Comparison of ENCODE assay signal across 8 mouse cellular contexts in the genomic region with DNA sequence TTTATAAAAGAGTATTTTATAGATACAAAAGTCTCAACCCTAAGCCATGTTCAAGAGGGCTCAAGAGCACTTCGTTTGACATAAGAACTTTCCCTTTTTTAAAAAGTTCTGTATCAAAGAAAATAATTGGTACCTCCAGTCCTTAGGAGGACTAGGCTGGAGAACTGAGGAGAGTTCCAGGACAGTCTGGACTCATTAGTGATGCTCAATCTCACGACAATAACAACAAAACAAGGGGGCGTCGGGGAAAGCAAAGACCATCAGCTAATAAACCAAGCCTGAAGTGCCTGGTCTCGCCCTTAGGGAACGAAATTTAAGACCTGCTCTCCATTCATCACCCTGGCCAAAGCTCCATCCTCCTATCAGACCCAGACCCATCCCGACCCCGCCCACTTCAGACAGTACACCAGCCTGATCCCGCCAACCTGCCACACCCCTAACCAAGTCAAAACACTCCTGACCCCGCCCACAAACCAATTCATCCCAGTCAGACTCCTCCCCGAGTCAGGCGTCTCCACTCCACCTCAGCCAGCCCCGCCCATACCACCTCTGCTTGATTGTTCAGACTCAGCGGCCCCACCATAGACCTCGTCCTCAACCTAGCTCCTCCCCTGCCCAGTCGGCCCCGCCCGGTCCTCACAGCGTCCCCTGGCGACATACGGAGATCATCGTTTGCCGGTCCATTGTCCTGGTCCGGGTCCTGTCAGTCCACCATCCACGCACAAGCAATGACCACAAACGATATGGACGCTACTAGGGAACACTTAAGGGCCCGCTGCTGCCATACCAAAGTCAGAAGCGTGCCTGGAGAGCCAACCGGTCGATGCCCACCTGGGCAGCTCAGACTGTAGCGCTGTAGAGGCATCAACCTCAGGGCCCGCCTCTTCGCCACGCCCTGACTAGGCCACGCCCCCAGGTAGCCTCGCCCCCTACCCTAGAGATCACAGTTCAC. TPM values are rescaled to one million over a fixed set of nuclear protein-coding genes. Genes with fewer than 3 reads are reported as not detected.
DNase-seq lines count a peak whose midpoint lies in the region; ATAC-seq lines count a peak whose summit lies in the region.

No protein-coding gene starts in this region.

- H3K4me2 ChIP-seq in hindbrain, embryonic 11.5 days (replicated peaks; ENCODE audit: low read depth, low read length): peak overlapping the region; percentile 70
- H3K4me2 ChIP-seq in limb, embryonic 13.5 days (replicated peaks): peak overlapping the region; percentile 77
- peak overlapping the region; percentile 60 for H3K4me2 ChIP-seq in midbrain, embryonic 12.5 days (replicated peaks)

- 1% methylated on average over 37 of the region's 37 CpGs for WGBS in forebrain, embryonic 10.5 days
- WGBS in hindbrain, embryonic 11.5 days: 2% methylated on average over 37 of the region's 37 CpGs
- WGBS in limb, embryonic 13.5 days: 3% methylated on average over 37 of the region's 37 CpGs
- 2% methylated on average over 37 of the region's 37 CpGs for WGBS in midbrain, embryonic 12.5 days

- no peaks in the 10 kb centered on the region for H3K36me3 ChIP-seq in forebrain, embryonic 10.5 days (replicated peaks)
- no peaks in the 10 kb centered on the region for H3K36me3 ChIP-seq in hindbrain, embryonic 11.5 days (ENCODE audit: control insufficient read depth, insufficient read depth, low read length)
- H3K36me3 ChIP-seq in limb, embryonic 13.5 days: no peaks in the 10 kb centered on the region
- H3K36me3 ChIP-seq in midbrain, embryonic 12.5 days: no peaks in the 10 kb centered on the region

- H3K9ac ChIP-seq in hindbrain, embryonic 11.5 days (ENCODE audit: low read depth, low read length): peak overlapping the region; percentile 15; the same call in 1 of the 2 replicates
- peak overlapping the region; percentile 35; the same call in 1 of the 2 replicates for H3K9ac ChIP-seq in limb, embryonic 13.5 days
- peak overlapping the region; percentile 51 for H3K9ac ChIP-seq in midbrain, embryonic 12.5 days (replicated peaks)

- peaks cover 9% of the 10 kb centered on the region for H3K4me1 ChIP-seq in forebrain, embryonic 10.5 days
- H3K4me1 ChIP-seq in hindbrain, embryonic 11.5 days (replicated peaks; ENCODE audit: control insufficient read depth, insufficient read depth, low read length): no peaks in the 10 kb centered on the region
- peaks cover 6% of the 10 kb centered on the region; the same call in 1 of the 2 replicates for H3K4me1 ChIP-seq in limb, embryonic 13.5 days
- no peaks in the 10 kb centered on the region for H3K4me1 ChIP-seq in midbrain, embryonic 12.5 days

- H3K4me3 ChIP-seq in forebrain, embryonic 10.5 days: peak overlapping the region; percentile 58
- H3K4me3 ChIP-seq in hindbrain, embryonic 11.5 days (ENCODE audit: low read depth, low read length): peak overlapping the region; percentile 39
- H3K4me3 ChIP-seq in limb, embryonic 13.5 days: peak overlapping the region; percentile 44
- H3K4me3 ChIP-seq in midbrain, embryonic 12.5 days: peak overlapping the region; percentile 44

- DNase-seq in CD4-positive helper T cell, adult 2 months (ENCODE audit: low read depth, low spot score): peak; percentile 81
- DNase-seq in adrenal gland, adult (ENCODE audit: inconsistent age in 2 of 2, low spot score in 1 of 2): peak; percentile 59 to 85
- DNase-seq in forebrain, embryonic 10.5 days (ENCODE audit: extremely low spot score, low spot score): peak; percentile 79
- DNase-seq in hindbrain, embryonic 11.5 days (ENCODE audit: low spot score): peak; percentile 82
- peak; percentile 21 to 50 for DNase-seq in thymus, adult 18-20 months
- DNase-seq in cerebellum, adult 18-20 months: no peak

- ATAC-seq in hindbrain, embryonic 11.5 days (ENCODE audit: low FRiP score): peak; percentile 91
- peak; percentile 88 for ATAC-seq in limb, embryonic 13.5 days (ENCODE audit: low FRiP score, low read depth)
- ATAC-seq in midbrain, embryonic 12.5 days (ENCODE audit: low FRiP score, low read depth): peak; percentile 87

- no peaks in the 10 kb centered on the region for H3K9me3 ChIP-seq in forebrain, embryonic 10.5 days
- H3K9me3 ChIP-seq in hindbrain, embryonic 11.5 days (ENCODE audit: control insufficient read depth, low read length): no peaks in the 10 kb centered on the region
- H3K9me3 ChIP-seq in limb, embryonic 13.5 days: no peaks in the 10 kb centered on the region
- H3K9me3 ChIP-seq in midbrain, embryonic 12.5 days: no peaks in the 10 kb centered on the region

- peaks cover 4% of the 10 kb centered on the region; the same call in 1 of the 2 replicates for H3K27me3 ChIP-seq in forebrain, embryonic 10.5 days (ENCODE audit: poor library complexity, severe bottlenecking)
- H3K27me3 ChIP-seq in hindbrain, embryonic 11.5 days (ENCODE audit: control insufficient read depth, insufficient read depth, low read length): no peaks in the 10 kb centered on the region
- peaks cover 8% of the 10 kb centered on the region; the same call in 1 of the 2 replicates for H3K27me3 ChIP-seq in limb, embryonic 13.5 days
- no peaks in the 10 kb centered on the region for H3K27me3 ChIP-seq in midbrain, embryonic 12.5 days

- peak overlapping the region; percentile 12; the same call in 1 of the 2 replicates for H3K27ac ChIP-seq in forebrain, embryonic 10.5 days
- no peak overlapping the region for H3K27ac ChIP-seq in hindbrain, embryonic 11.5 days (ENCODE audit: low read depth, low read length)
- no peak overlapping the region for H3K27ac ChIP-seq in limb, embryonic 13.5 days
- no peak overlapping the region for H3K27ac ChIP-seq in midbrain, embryonic 12.5 days (replicated peaks)

RNA-seq across cellular contexts. Expression of gene 4930438A08Rik, which starts 35.5 kb away (rescaled TPM):
- polyA plus RNA-seq in forebrain, embryonic 10.5 days (2016; fragmentation: Nextera tagmentation; extraction: Ambion mirVana): not detected in 2 replicates
- polyA plus RNA-seq in hindbrain, embryonic 11.5 days (2014; fragmentation: Nextera tagmentation; extraction: Ambion mirVana): not detected in 2 replicates
- 0.09 TPM in 1 of 2 replicates, not detected in the other for polyA plus RNA-seq in limb, embryonic 13.5 days (2015; fragmentation: Nextera tagmentation; extraction: Ambion mirVana)
- 0.14 TPM in 1 of 2 replicates, not detected in the other for polyA plus RNA-seq in midbrain, embryonic 12.5 days (2016; fragmentation: Nextera tagmentation; extraction: Ambion mirVana)

RNA-seq across cellular contexts. Expression of gene Irgm2, which starts 39.7 kb away (rescaled TPM):
- 0.20 and 0.26 TPM in 2 replicates for polyA plus RNA-seq in forebrain, embryonic 10.5 days (2016; fragmentation: Nextera tagmentation; extraction: Ambion mirVana)
- 0.71 and 1.3 TPM in 2 replicates for polyA plus RNA-seq in hindbrain, embryonic 11.5 days (2014; fragmentation: Nextera tagmentation; extraction: Ambion mirVana)
- 1.5 and 2.0 TPM in 2 replicates for polyA plus RNA-seq in limb, embryonic 13.5 days (2015; fragmentation: Nextera tagmentation; extraction: Ambion mirVana)
- 0.55 and 0.97 TPM in 2 replicates for polyA plus RNA-seq in midbrain, embryonic 12.5 days (2016; fragmentation: Nextera tagmentation; extraction: Ambion mirVana)

RNA-seq across cellular contexts. Expression of gene Igtp, which starts 39.8 kb away (rescaled TPM):
- polyA plus RNA-seq in forebrain, embryonic 10.5 days (2016; fragmentation: Nextera tagmentation; extraction: Ambion mirVana): 1.2 and 1.7 TPM in 2 replicates
- polyA plus RNA-seq in hindbrain, embryonic 11.5 days (2014; fragmentation: Nextera tagmentation; extraction: Ambion mirVana): 2.5 and 3.3 TPM in 2 replicates
- 3.4 and 3.8 TPM in 2 replicates for polyA plus RNA-seq in limb, embryonic 13.5 days (2015; fragmentation: Nextera tagmentation; extraction: Ambion mirVana)
- 1.8 and 1.9 TPM in 2 replicates for polyA plus RNA-seq in midbrain, embryonic 12.5 days (2016; fragmentation: Nextera tagmentation; extraction: Ambion mirVana)

Comparison
In these comparisons a context has a peak if more than half of its experiments do, and no peak if none do; other contexts are left out.
1. DNase-seq: peak in CD4-positive helper T cell, adult 2 months (single experiment), adrenal gland, adult (2 of 2), forebrain, embryonic 10.5 days (single experiment), hindbrain, embryonic 11.5 days (single experiment) and thymus, adult 18-20 months (2 of 2); none in cerebellum, adult 18-20 months (0 of 2).
2. Peak in every context shown above with its lines, with median percentiles within 50 percentile points of each other: H3K4me3 ChIP-seq, ATAC-seq, H3K4me2 ChIP-seq and H3K9ac ChIP-seq.